Mouse (Mus musculus) lung, adult 2 months (tissue): Measurements from ENCODE around the gene Casp12.

Experiments used
- CTCF ChIP-seq: fragments of 200-500 bp; IDR thresholded peaks from 2 replicates; pipeline ENCODE4 v1.5.1; 2011; ENCODE audit warnings: mild to moderate bottlenecking, low read length, control low read depth; ENCODE audit not compliant: insufficient read depth
- POLR2A ChIP-seq: fragments of 200-500 bp; IDR thresholded peaks from 2 replicates; pipeline ENCODE4 v1.6.1; 2011; ENCODE audit warnings: low read depth, mild to moderate bottlenecking, control low read depth, low read length, borderline replicate concordance; ENCODE audit errors: extremely low read depth

GRCm38 (mm10) chr9:5332441-5332840 is 12.8 kb upstream of the Casp12 start:
- TF ChIP-seq CTCF (no peak), POLR2A (no peak)
